Mouse (Mus musculus) kidney, postnatal 0 days (tissue): ENCODE results near the gene Abhd2. TPM values are rescaled to one million over a fixed set of nuclear protein-coding genes. Genes with fewer than 3 reads are reported as not detected.

Experiments
- ATAC-seq: fragments of 200-750 bp; cut with Nextera tagmentation; replicated peaks from 2 replicates; pipeline ENCODE4 v1.8.0; 2017; ENCODE audit warnings: low read depth, moderate number of reproducible peaks, moderate TSS enrichment, moderate library complexity; ENCODE audit not compliant: low FRiP score
- DNase-seq: peaks from one replicate; pipeline ENCODE4 v3.0.0-alpha.2; 2016; ENCODE audit warnings: low spot score
- H3K27ac ChIP-seq: fragments of 300-500 bp; sonication (generic); 2 replicates; pipeline ENCODE4 v1.5.1; 2014; ENCODE audit warnings: mild to moderate bottlenecking
- H3K27me3 ChIP-seq: fragments of 300-500 bp; sonication (generic); 2 replicates; pipeline ENCODE4 v1.6.1; 2014; ENCODE audit warnings: low read length, mixed read lengths; ENCODE audit not compliant: insufficient read depth
- H3K36me3 ChIP-seq: fragments of 300-500 bp; sonication (generic); 2 replicates; pipeline ENCODE4 v1.6.1; 2014; ENCODE audit warnings: low read length, mixed read lengths; ENCODE audit not compliant: insufficient read depth
- H3K4me1 ChIP-seq: fragments of 300-500 bp; sonication (generic); replicated peaks from 2 replicates; pipeline ENCODE4 v1.6.1; 2014; ENCODE audit warnings: antibody characterized with exemption, low read length, mixed read lengths; ENCODE audit not compliant: insufficient read depth
- H3K4me2 ChIP-seq: fragments of 300-500 bp; sonication (generic); 2 replicates; pipeline ENCODE4 v1.6.1; 2014; ENCODE audit warnings: mild to moderate bottlenecking, low read length, moderate library complexity, mixed read lengths
- H3K4me3 ChIP-seq: fragments of 300-500 bp; sonication (generic); replicated peaks from 2 replicates; pipeline ENCODE4 v1.5.1; 2014; ENCODE audit warnings: low read depth, low read length
- H3K9ac ChIP-seq: fragments of 300-500 bp; sonication (generic); 2 replicates; pipeline ENCODE4 v1.6.1; 2014; ENCODE audit warnings: low read depth, low read length
- H3K9me3 ChIP-seq: fragments of 300-500 bp; sonication (generic); replicated peaks from 2 replicates; pipeline ENCODE4 v1.6.1; 2016; ENCODE audit warnings: low read length, inconsistent platforms, mixed read lengths
- CTCF ChIP-seq: IDR thresholded peaks from 2 replicates; pipeline ENCODE4 v1.5.1; 2016; ENCODE audit warnings: antibody characterized with exemption, low read depth, mild to moderate bottlenecking, moderate library complexity
- WGBS: fragments of 180-500 bp; shearing (Covaris S2); extraction: QIAGEN DNeasy Blood & Tissue Kit; methylation state at CpG from one replicate; pipeline ENCODE4 v1.1.7; 2014; 5-methylcytosine and 5-hydroxymethylcytosine counted together
- polyA plus RNA-seq: library from polyadenylated mRNA; unstranded; fragments of >200 nt; fragmentation: Nextera tagmentation; extraction: Ambion mirVana; gene quantifications from 2 replicates; pipeline ENCODE4 v1.2.1, GENCODE M21; 2015

Abhd2 gene
- polyA plus RNA-seq, 1 experiment from 2014 or later, result 17.6 TPM

- H3K4me2 ChIP-seq, result no peak overlapping the region
- no peak overlapping the region for H3K9ac ChIP-seq
- no peaks in the 10 kb centered on the region for H3K27me3 ChIP-seq
- TF ChIP-seq CTCF, result peak; percentile 93
- no peak overlapping the region for H3K27ac ChIP-seq
- ATAC-seq, result peak; percentile 67; the same call in 1 of the 2 replicates
- H3K4me1 ChIP-seq, result no peaks in the 10 kb centered on the region; the same call in 1 of the 2 replicates
- 27% methylated on average over 10 of the region's 10 CpGs for WGBS
- H3K36me3 ChIP-seq, result no peaks in the 10 kb centered on the region
- H3K4me3 ChIP-seq, result no peak overlapping the region
- peak; percentile 81 for DNase-seq
- no peaks in the 10 kb centered on the region for H3K9me3 ChIP-seq
These were observed 98.4 kb downstream of the Abhd2 start for GRCm38 (mm10) chr7:79371321-79371879.

- Histone ChIP-seq H3K9me3 (no peaks in the 10 kb centered on the region), H3K27me3 (no peaks in the 10 kb centered on the region), H3K9ac (no peak overlapping the region), H3K27ac (no peak overlapping the region), H3K4me3 (no peak overlapping the region), H3K4me2 (no peak overlapping the region), H3K4me1 (no peaks in the 10 kb centered on the region; the same call in 1 of the 2 replicates), H3K36me3 (no peaks in the 10 kb centered on the region)
- ATAC-seq, result no peak
- no peak for DNase-seq
- no peak for TF ChIP-seq CTCF
These were observed 101.0 kb downstream of the Abhd2 start for GRCm38 (mm10) chr7:79374017-79374416.

- H3K36me3 ChIP-seq, result no peaks in the 10 kb centered on the region
- no peaks in the 10 kb centered on the region for H3K27me3 ChIP-seq
- TF ChIP-seq CTCF, result no peak
- H3K27ac ChIP-seq, result no peak overlapping the region
- no peak overlapping the region for H3K4me3 ChIP-seq
- no peak overlapping the region for H3K9ac ChIP-seq
- H3K4me1 ChIP-seq, result no peaks in the 10 kb centered on the region; the same call in 1 of the 2 replicates
- DNase-seq, result no peak
- WGBS, result 60% methylated on average over 5 of the region's 5 CpGs
- no peak for ATAC-seq
- H3K4me2 ChIP-seq, result no peak overlapping the region
- no peaks in the 10 kb centered on the region for H3K9me3 ChIP-seq
These were observed 102.6 kb downstream of the Abhd2 start for GRCm38 (mm10) chr7:79375594-79375993.

GRCm38 (mm10) chr7:79376516-79377275, 103.7 kb downstream of the Abhd2 start:
- WGBS, result 84% methylated on average over 10 of the region's 10 CpGs
- H3K36me3 ChIP-seq, result no peaks in the 10 kb centered on the region
- H3K4me3 ChIP-seq, result no peak overlapping the region
- no peaks in the 10 kb centered on the region for H3K27me3 ChIP-seq
- no peak for TF ChIP-seq CTCF
- ATAC-seq (no peak), DNase-seq (no peak)
- H3K9ac ChIP-seq, result no peak overlapping the region
- no peak overlapping the region for H3K4me2 ChIP-seq
- no peak overlapping the region for H3K27ac ChIP-seq
- H3K4me1 ChIP-seq, result no peaks in the 10 kb centered on the region; the same call in 1 of the 2 replicates
- no peaks in the 10 kb centered on the region for H3K9me3 ChIP-seq

GRCm38 (mm10) chr7:79386422-79387133, 113.6 kb downstream of the Abhd2 start, which contains the start of gene Rlbp1:
Rlbp1 (minus strand) TSS chr7:79387048.
- no peak for TF ChIP-seq CTCF
- WGBS, result 68% methylated on average over 16 of the region's 16 CpGs
- ATAC-seq (no peak), DNase-seq (no peak)
- no peak within 1 kb of the TSS for H3K4me2 ChIP-seq
- H3K4me1 ChIP-seq, result no peaks in the 10 kb centered on the region
- no peaks in the 10 kb centered on the region for H3K9me3 ChIP-seq
- no peaks in the 10 kb centered on the region for H3K36me3 ChIP-seq
- H3K27me3 ChIP-seq, result no peaks in the 10 kb centered on the region
- no peak within 1 kb of the TSS for H3K4me3 ChIP-seq
- no peak within 1 kb of the TSS for H3K27ac ChIP-seq
- no peak within 1 kb of the TSS for H3K9ac ChIP-seq

GRCm38 (mm10) chr7:79387140-79387539, 114.1 kb downstream of the Abhd2 start:
- Histone ChIP-seq H3K9me3 (no peaks in the 10 kb centered on the region), H3K27ac (no peak overlapping the region), H3K27me3 (no peaks in the 10 kb centered on the region), H3K4me2 (no peak overlapping the region), H3K36me3 (no peaks in the 10 kb centered on the region), H3K9ac (no peak overlapping the region), H3K4me1 (no peaks in the 10 kb centered on the region), H3K4me3 (no peak overlapping the region)
- ATAC-seq (no peak), DNase-seq (no peak)
- 80% methylated on average over 8 of the region's 8 CpGs for WGBS
- TF ChIP-seq CTCF, result no peak
